Mouse (Mus musculus): Measurements from ENCODE around the gene Hck.

- TF ChIP-seq TCF12 (IDR thresholded peaks at IDR 0.05; ENCODE audit: insufficient read depth, poor library complexity, severe bottlenecking) (no peak), E2F4 (IDR thresholded peaks at IDR 0.05; ENCODE audit: insufficient read depth) (no peak), POLR2A (IDR thresholded peaks at IDR 0.05; ENCODE audit: insufficient read length, low read depth) (no peak), CEBPB (IDR thresholded peaks at IDR 0.05; ENCODE audit: insufficient read depth, poor library complexity, severe bottlenecking) (no peak)
These were observed 33.6 kb upstream of the Hck start for GRCm38 (mm10) chr2:153074651-153075050.

Data from myocyte (in vitro differentiated cells).